Mouse (Mus musculus): Measurements from ENCODE around the gene Esrrg.

DNA sequence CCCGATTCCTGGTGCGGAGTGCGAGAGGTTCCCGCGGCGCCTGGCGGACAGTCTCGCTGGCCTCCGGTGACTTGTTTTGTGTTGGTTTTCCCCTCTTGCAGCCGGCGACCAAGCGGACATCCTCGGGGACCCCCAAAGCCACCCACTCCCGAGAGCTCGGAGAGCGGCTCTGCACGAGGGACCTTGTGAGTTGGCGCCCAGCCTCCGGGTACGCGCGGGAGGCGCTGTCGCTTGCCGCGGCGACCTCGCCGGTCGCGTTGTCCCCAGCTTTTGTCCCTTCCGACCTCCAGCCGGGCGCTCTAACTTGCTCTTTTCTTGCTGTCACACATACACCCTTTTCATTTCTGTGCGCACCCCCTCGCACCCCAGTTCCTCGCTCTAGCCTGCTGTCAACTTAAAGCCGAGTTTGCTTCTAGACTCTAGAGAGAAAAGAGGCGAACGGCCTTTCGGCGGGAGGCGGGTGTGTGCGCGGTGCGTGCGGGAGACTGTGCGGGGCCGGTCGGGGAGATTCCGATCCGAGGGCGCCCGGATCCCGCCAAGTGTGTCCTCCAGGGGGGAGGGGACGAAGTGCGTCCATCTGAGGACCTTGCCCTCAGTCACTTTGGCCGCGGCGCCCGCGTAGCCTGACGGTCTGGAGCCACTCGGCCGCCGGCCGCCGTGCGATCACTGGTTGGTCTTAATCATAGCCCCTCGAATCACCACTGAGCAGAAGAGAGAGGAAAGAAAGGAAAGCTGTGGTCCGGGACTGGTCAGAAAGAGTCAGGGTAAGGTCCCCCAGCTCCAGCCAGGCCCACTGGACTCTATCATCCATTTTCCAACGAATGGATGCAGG lies 646 bp downstream of the Esrrg start:
- TF ChIP-seq CTCF (conservative IDR thresholded peaks at IDR 0.05 in 1 of 2, IDR thresholded peaks at IDR 0.05 in 1 of 2; ENCODE audit: low read depth in 2 of 2, low read length in 2 of 2) (no peak), RCOR1 (conservative IDR thresholded peaks at IDR 0.05; ENCODE audit: low read depth, low read length) (no peak), ZNF384 (IDR thresholded peaks at IDR 0.05; ENCODE audit: low read depth, low read length) (no peak), CHD2 (IDR thresholded peaks at IDR 0.05; ENCODE audit: low read length) (no peak), POLR2A (IDR thresholded peaks at IDR 0.05; ENCODE audit: low read depth, low read length) (no peak), EP300 (IDR thresholded peaks at IDR 0.05; ENCODE audit: low read length) (no peak), MAX (IDR thresholded peaks at IDR 0.05; ENCODE audit: low read length) (no peak), GABPA (IDR thresholded peaks at IDR 0.05; ENCODE audit: insufficient replicate concordance, low read depth, low read length) (no peak), E2F4 (IDR thresholded peaks at IDR 0.05; ENCODE audit: insufficient replicate concordance, low read depth, low read length) (no peak), USF1 (IDR thresholded peaks at IDR 0.05; ENCODE audit: low read depth, low read length) (no peak), UBTF (IDR thresholded peaks at IDR 0.05; ENCODE audit: low read depth, low read length) (no peak), MEF2A (IDR thresholded peaks at IDR 0.05; ENCODE audit: borderline replicate concordance, low read depth, low read length) (no peak), BHLHE40 (IDR thresholded peaks at IDR 0.05; ENCODE audit: low read depth, low read length) (no peak)
